Mouse (Mus musculus) liver, postnatal 0 days (tissue): ENCODE data around the gene Tchh. TPM values are rescaled to one million over a fixed set of nuclear protein-coding genes. Genes with fewer than 3 reads are reported as not detected.
"Not testable (repeated sequence)": the region's sequence is repeated elsewhere in the genome, so short reads cannot be mapped to it uniquely, and the experiment has no call there.

Experiments used
- ATAC-seq: fragments of 200-750 bp; cut with Nextera tagmentation; 2 replicates; pipeline ENCODE4 v1.8.0; 2017; ENCODE audit warnings: mild to moderate bottlenecking, moderate library complexity
- DNase-seq: peaks from one replicate; pipeline ENCODE4 v3.0.0-alpha.2; 2016
- H3K27ac ChIP-seq: fragments of 300-500 bp; sonication (generic); 2 replicates; pipeline ENCODE4 v1.5.1; 2014; ENCODE audit warnings: antibody characterized with exemption, moderate library complexity, mild to moderate bottlenecking, low read depth
- H3K27me3 ChIP-seq: fragments of 300-500 bp; sonication (generic); 2 replicates; pipeline ENCODE4 v1.6.1; 2014; ENCODE audit warnings: low read length, control low read depth, mixed read lengths; ENCODE audit not compliant: insufficient read depth
- H3K36me3 ChIP-seq: fragments of 300-500 bp; sonication (generic); replicated peaks from 2 replicates; pipeline ENCODE4 v1.6.1; 2014; ENCODE audit warnings: mild to moderate bottlenecking, control low read depth, low read length, moderate library complexity, mixed read lengths; ENCODE audit not compliant: insufficient read depth
- H3K4me1 ChIP-seq: fragments of 300-500 bp; sonication (generic); 2 replicates; pipeline ENCODE4 v1.6.1; 2014; ENCODE audit warnings: antibody characterized with exemption, mild to moderate bottlenecking, control low read depth; ENCODE audit not compliant: insufficient read depth
- H3K4me2 ChIP-seq: fragments of 300-500 bp; sonication (generic); 2 replicates; pipeline ENCODE4 v1.6.1; 2014; ENCODE audit warnings: low read depth, mild to moderate bottlenecking, low read length, moderate library complexity, mixed read lengths
- H3K4me3 ChIP-seq: fragments of 300-500 bp; sonication (generic); 2 replicates; pipeline ENCODE4 v1.5.1; 2014; ENCODE audit warnings: low read depth, low read length
- H3K9ac ChIP-seq: fragments of 300-500 bp; sonication (generic); replicated peaks from 2 replicates; pipeline ENCODE4 v1.6.1; 2014; ENCODE audit warnings: mild to moderate bottlenecking, moderate library complexity
- H3K9me3 ChIP-seq: fragments of 300-500 bp; sonication (generic); 2 replicates; pipeline ENCODE4 v1.6.1; 2016; ENCODE audit warnings: mild to moderate bottlenecking, control low read depth, low read length, mixed read lengths
- CTCF ChIP-seq: sonication (generic); IDR thresholded peaks from 2 replicates; pipeline ENCODE4 v1.5.1; 2016; ENCODE audit warnings: antibody characterized with exemption, low read depth
- EP300 ChIP-seq: IDR thresholded peaks from 2 replicates; pipeline ENCODE4 v1.6.1; 2016; ENCODE audit warnings: antibody characterized with exemption, low read depth, mild to moderate bottlenecking
- WGBS: fragments of 180-500 bp; shearing (Covaris S2); extraction: QIAGEN DNeasy Blood & Tissue Kit; methylation state at CpG from one replicate; pipeline ENCODE4 v1.1.7; 2014; ENCODE audit not compliant: insufficient replicate concordance; 5-methylcytosine and 5-hydroxymethylcytosine counted together
- polyA plus RNA-seq: library from polyadenylated mRNA; unstranded; fragments of >200 nt; fragmentation: Nextera tagmentation; extraction: Ambion mirVana; gene quantifications from 2 replicates; pipeline ENCODE4 v1.2.1, GENCODE M21; 2015

The Tchh gene
- polyA plus RNA-seq, 1 experiment from 2014 or later, result 0.06 TPM

DNA sequence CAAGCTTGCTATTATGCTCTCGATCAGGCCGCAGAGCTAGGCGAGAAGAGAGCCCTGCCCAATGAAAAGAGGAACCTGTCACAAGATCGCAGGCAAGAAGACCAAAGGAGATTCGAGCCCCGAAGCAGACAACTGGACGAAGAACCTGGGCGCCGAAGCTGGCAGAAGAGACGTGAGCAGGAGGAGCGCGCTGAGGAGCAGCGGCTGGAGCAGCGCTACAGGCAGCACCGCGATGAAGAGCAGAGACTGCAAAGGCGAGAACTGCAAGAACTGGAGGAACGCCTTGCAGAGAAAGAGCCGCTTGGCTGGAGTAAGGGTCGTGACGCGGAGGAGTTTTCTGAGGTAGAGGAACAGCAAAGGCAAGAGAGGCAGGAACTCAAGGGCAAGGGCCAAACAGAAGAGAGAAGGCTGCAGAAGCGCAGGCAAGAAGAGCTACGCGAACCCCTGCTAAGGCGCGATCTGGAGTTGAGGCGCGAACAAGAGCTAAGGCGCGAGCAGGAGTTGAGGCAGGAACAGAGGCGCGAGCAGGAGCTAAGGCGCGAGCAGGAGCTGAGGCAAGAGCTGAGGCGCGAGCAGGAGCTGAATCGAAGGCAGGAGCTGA lies 1.5 kb downstream of the Tchh start:
- WGBS, result 2% methylated on average over 38 of the region's 38 CpGs
- no peak for TF ChIP-seq CTCF
- no peak for TF ChIP-seq EP300
- ATAC-seq (no peak), DNase-seq (peak; percentile 17)
- no peak overlapping the region for H3K9ac ChIP-seq
- peaks cover 19% of the 10 kb centered on the region for H3K4me1 ChIP-seq
- H3K4me2 ChIP-seq, result peak overlapping the region; percentile 87
- no peaks in the 10 kb centered on the region for H3K9me3 ChIP-seq
- no peaks in the 10 kb centered on the region for H3K36me3 ChIP-seq
- no peak overlapping the region for H3K27ac ChIP-seq
- H3K27me3 ChIP-seq, result peaks cover 60% of the 10 kb centered on the region
- peak overlapping the region; percentile 51 for H3K4me3 ChIP-seq

DNA sequence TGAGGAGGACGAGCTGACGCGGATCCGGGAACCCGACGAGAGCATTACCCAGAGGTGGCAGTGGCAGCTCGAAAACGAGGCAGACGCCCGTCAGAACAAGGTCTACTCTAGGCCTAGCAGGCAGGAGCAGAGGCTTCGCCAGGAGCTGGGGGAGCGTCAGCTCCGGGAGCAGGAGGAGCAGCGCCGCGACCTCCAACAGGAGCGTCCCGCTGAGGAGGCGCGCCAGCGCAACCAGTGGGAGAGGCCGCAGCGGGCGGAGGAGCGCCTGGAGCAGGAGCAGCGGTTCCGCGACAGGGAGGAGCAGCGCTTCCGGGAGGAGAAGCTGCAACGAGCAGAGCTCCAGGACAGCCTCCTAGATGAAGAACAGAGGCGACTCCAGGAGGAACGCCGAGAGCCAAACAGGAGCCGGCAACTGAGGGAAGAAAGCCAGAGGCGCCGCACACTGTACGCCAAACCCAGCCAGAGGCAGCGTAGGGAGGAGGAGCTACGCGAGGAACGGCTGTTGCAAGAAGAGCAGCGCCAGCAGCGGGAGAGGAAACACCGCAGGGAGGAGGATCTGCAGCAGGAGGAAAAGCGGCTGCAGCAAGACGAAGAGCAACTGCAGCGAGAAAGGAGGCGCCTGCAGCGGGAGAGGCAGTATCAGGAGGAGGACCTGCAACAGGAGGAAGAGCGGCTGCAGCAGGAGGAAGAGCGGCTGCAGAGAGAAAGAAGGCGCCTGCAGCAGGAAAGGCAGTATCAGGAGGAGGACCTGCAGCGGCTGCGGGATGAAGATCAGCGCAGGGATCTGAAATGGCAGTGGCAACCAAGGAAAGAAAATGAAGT lies 2.4 kb downstream of the Tchh start:
- no peak for TF ChIP-seq CTCF
- no peak for TF ChIP-seq EP300
- H3K27ac ChIP-seq, result no peak overlapping the region
- H3K9ac ChIP-seq, result peak overlapping the region; percentile 11; the same call in 1 of the 2 replicates
- WGBS, result 1% methylated on average over 56 of the region's 56 CpGs
- peak overlapping the region; percentile 51 for H3K4me3 ChIP-seq
- peak; percentile 55 for DNase-seq
- peak; percentile 73 for ATAC-seq
- H3K9me3 ChIP-seq, result no peaks in the 10 kb centered on the region
- peaks cover 19% of the 10 kb centered on the region for H3K4me1 ChIP-seq
- peaks cover 60% of the 10 kb centered on the region for H3K27me3 ChIP-seq
- H3K36me3 ChIP-seq, result no peaks in the 10 kb centered on the region
- peak overlapping the region; percentile 87 for H3K4me2 ChIP-seq

DNA sequence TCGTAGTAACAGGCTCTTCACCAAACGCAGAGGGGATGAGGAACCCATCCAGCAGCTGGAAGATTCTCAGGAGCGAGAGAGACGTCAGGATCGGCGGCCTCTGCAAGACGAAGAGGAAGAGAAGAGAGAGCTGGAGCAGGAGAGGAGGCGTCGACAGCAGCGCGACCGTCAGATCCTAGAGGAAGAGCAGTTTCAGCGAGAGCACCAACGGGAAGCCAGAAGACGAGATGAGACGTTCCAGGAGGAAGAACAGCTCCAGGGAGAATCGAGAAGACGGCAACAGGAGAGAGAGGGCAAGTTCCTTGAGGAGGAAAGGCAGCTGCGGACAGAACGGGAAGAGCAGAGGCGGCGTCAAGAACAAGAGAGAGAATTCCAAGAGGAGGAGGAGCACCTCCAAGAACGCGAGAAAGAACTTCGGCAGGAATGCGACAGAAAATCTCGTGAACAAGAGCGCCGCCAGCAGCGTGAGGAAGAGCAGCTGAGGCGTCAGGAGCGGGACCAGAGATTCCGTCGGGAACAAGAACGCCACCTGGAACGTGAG lies 3.1 kb downstream of the Tchh start:
- peak overlapping the region; percentile 11; the same call in 1 of the 2 replicates for H3K9ac ChIP-seq
- no peak overlapping the region for H3K27ac ChIP-seq
- TF ChIP-seq CTCF (no peak), EP300 (no peak)
- DNase-seq (peak; percentile 15), ATAC-seq (no peak)
- no peaks in the 10 kb centered on the region for H3K9me3 ChIP-seq
- WGBS, result 1% methylated on average over 36 of the region's 36 CpGs
- H3K4me3 ChIP-seq, result peak overlapping the region; percentile 51
- no peaks in the 10 kb centered on the region for H3K36me3 ChIP-seq
- peaks cover 60% of the 10 kb centered on the region for H3K27me3 ChIP-seq
- H3K4me1 ChIP-seq, result peaks cover 19% of the 10 kb centered on the region
- H3K4me2 ChIP-seq, result peak overlapping the region; percentile 87

DNA sequence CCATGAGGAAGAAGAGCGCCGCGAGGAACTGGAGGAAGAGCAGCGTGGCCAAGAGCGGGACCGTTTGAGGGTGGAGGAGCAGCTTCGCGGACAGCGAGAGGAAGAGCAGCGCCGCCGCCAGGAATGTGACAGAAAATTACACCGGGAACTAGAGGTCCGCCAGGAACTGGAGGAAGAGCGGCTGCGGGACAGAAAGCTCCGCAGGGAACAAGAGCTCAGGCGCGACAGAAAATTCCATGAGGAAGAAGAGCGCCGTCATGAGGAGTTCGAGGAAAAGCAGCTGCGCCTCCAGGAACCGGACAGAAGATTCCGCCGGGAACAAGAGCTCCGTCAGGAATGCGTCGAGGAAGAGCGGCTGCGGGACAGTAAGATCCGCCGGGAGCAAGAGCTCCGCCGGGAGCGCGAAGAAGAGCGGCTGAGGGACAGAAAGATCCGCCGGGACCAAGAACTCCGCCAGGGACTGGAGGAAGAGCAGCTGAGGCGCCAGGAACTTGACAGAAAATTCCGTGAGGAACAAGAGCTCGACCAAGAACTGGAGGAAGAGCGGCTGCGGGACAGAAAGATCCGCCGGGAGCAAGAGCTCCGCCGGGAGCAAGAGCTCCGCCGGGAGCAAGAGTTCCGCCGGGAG lies 4.1 kb downstream of the Tchh start:
- peak; percentile 20 for DNase-seq
- no peak overlapping the region for H3K9ac ChIP-seq
- 1% methylated on average over 54 of the region's 54 CpGs for WGBS

DNA sequence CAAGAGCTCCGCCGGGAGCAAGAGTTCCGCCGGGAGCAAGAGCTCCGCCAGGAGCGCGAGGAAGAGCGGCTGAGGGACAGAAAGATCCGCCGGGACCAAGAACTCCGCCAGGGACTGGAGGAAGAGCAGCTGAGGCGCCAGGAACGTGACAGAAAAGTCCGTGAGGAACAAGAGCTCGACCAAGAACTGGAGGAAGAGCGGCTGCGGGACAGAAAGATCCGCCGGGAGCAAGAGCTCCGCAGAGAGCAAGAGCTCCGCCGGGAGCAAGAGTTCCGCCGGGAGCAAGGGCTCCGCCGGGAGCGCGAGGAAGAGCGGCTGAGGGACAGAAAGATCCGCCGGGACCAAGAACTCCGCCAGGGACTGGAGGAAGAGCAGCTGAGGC lies 4.6 kb downstream of the Tchh start:
- Histone ChIP-seq H3K9ac (peak overlapping the region; percentile 16; the same call in 1 of the 2 replicates), H3K27me3 (peaks cover 56% of the 10 kb centered on the region), H3K4me2 (peak overlapping the region; percentile 87), H3K4me1 (peaks cover 19% of the 10 kb centered on the region), H3K4me3 (peak overlapping the region; percentile 52)
- not testable (repeated sequence) for H3K36me3 ChIP-seq, H3K9me3 ChIP-seq, DNase-seq, ATAC-seq, H3K27ac ChIP-seq
- WGBS, result under 1% methylated on average over 32 of the region's 32 CpGs

More for the DNA sequence above, 4.1 kb downstream of the Tchh start:
- H3K27me3 ChIP-seq, result peaks cover 56% of the 10 kb centered on the region
- no peak for ATAC-seq
- peaks cover 19% of the 10 kb centered on the region for H3K4me1 ChIP-seq
- H3K36me3 ChIP-seq, result no peaks in the 10 kb centered on the region
- no peak overlapping the region for H3K27ac ChIP-seq
- no peak for TF ChIP-seq EP300
- TF ChIP-seq CTCF, result peak; percentile 14; the same call in 1 of the 2 replicates
- peak overlapping the region; percentile 52 for H3K4me3 ChIP-seq
- no peaks in the 10 kb centered on the region for H3K9me3 ChIP-seq
- H3K4me2 ChIP-seq, result peak overlapping the region; percentile 87
